Mouse (Mus musculus) splenic B cell, adult 2 months (primary cell): ENCODE measurements around the gene Bcorl1.
A peak's percentile ranks its signal among the peaks of the same experiment; 100 is the strongest.
"Not testable (repeated sequence)": the region's sequence is repeated elsewhere in the genome, so short reads cannot be mapped to it uniquely, and the experiment has no call there.

ENCODE experiments used
- DNase-seq: peaks from one replicate; pipeline ENCODE4 v3.0.0-alpha.2; 2011; ENCODE audit warnings: low read depth, low spot score
- H3K27me3 ChIP-seq: 2 replicates; pipeline ENCODE4 v1.6.1; 2012; ENCODE audit warnings: mild to moderate bottlenecking, low read length, moderate library complexity, mixed read lengths; ENCODE audit not compliant: control insufficient read depth, poor library complexity, insufficient read depth, severe bottlenecking
- H3K36me3 ChIP-seq: 2 replicates; pipeline ENCODE4 v1.6.1; 2012; ENCODE audit warnings: mild to moderate bottlenecking, low read length, moderate library complexity, mixed read lengths; ENCODE audit not compliant: control insufficient read depth, poor library complexity, insufficient read depth, severe bottlenecking

Gene Bcorl1

DNA sequence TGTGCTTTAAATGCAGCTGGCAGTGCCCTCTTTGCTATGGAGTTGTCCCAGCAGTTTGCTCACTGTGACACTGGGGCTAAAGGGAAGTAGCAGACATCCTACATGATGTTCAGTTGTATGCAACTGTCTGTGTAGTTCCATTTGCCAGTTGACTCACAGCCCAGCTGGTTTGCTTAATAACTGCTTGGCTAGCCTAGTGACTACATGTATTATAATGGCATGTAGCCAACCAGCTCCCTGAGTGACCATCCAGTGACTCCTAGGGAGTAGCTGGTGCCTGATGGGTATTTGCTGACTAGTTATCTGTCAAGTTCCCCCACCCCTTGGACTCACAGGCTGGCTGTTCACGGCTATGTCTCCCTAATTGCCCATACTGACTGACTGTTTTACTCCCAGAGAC is 82.5 kb downstream of the Bcorl1 start:
- H3K36me3 ChIP-seq = peaks cover 4% of the 10 kb centered on the region; the same call in 1 of the 2 replicates
- no peak for DNase-seq
- H3K27me3 ChIP-seq = no peaks in the 10 kb centered on the region

DNA sequence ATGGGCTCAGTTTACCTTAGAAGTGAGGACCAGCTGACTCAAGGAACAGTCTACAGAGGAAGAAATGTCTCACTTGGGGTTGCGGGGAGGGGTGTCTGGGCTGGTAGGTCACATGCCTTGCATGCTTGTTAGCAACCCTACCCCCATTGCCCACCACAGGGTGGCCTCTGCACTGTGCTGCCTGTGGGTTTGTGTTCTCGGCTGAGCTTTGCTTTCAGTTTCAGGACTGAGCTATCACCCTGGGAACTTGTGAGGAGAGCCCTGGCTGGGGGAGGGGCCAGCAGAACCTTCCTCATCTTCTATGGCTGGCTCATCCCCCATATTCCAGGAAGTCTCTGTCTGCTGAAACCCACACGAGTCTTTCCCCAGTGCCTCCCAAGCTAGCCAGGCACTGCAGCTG is 83.4 kb downstream of the Bcorl1 start:
- Histone ChIP-seq H3K27me3 (no peaks in the 10 kb centered on the region), H3K36me3 (peaks cover 3% of the 10 kb centered on the region; the same call in 1 of the 2 replicates)
- peak; percentile 77 for DNase-seq

DNA sequence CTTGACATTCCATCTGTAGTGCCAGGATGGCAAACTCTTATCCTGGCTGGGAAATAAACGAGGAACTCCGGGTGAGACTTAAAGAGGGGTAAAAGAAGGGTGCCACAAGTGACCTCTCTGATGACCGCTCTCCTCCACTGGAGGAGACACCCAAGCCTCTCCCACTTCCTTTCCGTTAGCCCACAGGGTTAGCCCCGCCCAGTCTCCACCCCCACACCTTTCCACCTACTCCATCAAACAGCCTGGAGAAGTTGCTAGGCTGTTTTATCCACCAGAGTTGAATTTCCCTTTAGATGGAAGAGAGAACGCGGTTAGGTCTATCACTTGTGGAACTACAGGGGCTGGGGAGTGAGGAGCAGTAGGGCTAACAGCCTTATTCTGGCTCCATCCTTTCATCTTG is 84.1 kb downstream of the Bcorl1 start:
- Histone ChIP-seq H3K27me3 (no peaks in the 10 kb centered on the region), H3K36me3 (peaks cover under 1% of the 10 kb centered on the region; the same call in 1 of the 2 replicates)
- DNase-seq = no peak

DNA sequence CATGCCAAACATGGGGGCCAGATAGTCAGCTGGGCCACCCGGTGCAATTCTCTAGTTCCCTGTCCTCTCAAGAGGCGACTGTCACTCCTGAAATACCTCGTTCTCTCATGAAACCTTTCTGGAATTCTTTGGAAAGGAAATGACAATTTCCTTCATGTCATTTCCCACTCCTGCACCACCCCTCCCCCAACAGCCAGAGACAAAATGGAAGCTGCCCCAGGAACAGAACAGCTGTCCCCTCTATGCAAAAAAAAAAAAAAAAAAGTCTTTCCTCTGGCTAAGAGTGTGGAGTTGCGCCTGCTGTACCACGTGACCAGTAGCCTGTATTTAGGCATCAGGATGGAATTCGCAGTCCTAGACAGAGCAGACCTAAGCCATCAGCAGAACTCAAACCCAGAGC is 87.1 kb downstream of the Bcorl1 start:
- Histone ChIP-seq H3K27me3 (no peaks in the 10 kb centered on the region), H3K36me3 (no peaks in the 10 kb centered on the region)
- no peak for DNase-seq

DNA sequence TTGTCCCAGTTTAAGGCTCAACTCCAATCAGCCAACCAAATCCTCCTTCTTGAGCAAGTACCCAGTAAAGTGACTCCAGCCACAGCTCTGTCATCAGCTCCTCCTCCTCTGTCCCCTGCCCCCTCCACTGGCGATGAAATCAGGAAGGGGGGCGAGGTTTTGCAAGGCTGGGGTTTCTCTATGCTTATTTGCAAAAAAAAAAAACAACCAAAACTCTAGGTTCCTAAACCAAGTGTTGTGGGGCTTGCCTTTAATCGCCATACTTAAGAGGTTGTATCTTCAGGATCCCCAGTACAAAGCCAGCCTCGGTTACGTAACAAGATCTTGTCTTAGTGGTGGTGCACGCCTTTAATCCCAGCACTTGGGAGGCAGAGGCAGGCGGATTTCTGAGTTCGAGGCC is 87.5 kb downstream of the Bcorl1 start:
- H3K36me3 ChIP-seq = no peaks in the 10 kb centered on the region
- DNase-seq = no peak
- no peaks in the 10 kb centered on the region for H3K27me3 ChIP-seq

DNA sequence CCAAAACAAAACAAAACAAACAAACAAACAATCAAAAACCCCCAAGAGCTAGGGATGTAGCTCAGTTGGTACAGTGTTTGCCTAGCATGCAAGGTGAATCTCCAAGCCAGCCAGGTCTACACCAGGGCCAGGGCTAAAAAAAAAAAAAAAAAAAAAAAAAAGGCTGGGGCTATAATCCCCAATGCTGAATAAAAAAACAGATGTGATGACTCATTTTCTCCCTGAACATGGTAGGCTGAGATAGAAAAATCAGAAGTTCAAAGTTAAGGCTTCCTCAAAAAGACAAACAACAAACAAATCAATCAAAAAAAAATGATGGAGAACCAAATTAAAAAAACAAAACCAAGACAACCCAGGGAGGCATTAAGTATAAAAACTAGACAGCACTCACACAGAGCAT is 87.9 kb downstream of the Bcorl1 start:
- DNase-seq = no peak
- no peaks in the 10 kb centered on the region for H3K36me3 ChIP-seq
- H3K27me3 ChIP-seq = no peaks in the 10 kb centered on the region

DNA sequence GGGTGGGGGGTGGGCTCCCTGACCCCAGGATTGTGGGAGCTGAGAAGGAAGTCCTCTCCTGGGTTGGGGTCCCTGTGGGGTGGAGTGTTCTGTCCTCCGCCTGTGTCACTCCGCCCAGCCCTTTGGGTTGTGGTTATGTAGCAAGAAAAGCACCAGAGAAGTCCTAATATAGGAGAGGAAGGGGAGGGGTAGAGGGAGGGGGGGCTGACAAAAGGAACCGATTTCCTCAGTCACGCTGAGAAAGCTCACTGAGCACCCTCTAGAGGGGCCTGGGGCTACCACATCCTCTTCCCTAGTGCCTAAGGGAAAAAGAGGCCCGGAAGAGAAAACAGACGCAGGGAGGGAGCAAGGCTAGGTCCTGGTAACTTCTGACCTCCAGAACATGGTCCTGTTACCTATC is 88.4 kb downstream of the Bcorl1 start:
- peak; percentile 51 for DNase-seq
- Histone ChIP-seq H3K36me3 (no peaks in the 10 kb centered on the region), H3K27me3 (no peaks in the 10 kb centered on the region)

DNA sequence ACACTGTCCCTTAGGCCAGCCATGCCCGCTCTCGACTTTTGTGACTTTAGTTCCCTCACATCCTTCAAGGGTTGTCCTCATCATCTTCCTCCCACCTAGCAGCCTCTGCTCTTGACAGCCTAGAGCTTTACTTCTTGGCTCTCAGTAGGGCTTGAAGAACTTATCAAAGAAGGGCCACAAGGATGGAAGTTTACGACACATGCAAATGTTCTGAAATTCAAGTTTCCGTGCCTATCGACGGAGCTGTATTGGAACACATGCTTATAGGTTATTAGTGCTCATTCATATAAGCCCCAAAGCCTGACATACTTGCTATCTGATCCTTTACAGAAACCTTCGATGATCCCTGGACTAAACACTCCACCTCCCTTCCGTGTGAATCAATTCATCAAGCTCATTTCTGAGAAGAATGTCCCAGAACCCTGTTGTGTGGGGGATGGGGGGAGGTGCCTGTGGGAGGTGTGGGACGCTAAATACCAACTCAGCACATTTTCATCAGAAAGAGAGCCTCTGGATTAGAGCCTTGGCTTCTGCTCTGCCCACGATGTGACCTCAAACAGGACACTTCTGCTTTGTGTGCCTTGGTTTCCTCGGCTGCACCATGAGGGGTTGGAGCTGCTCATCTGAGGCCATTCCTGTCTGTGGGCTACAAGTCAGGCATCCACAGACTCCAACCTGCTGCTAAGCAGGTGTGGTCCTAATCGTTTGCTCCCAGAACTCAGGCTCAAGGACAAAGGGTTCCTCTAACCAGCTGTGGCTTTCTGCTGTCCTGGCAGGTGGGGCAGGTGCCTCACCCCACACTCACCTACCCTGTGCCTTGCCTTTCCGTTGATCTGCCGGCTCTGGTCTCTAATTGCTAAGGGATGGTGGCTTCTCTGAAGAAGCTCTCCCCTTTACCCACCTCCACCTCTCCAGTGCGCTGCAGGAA is 91.7 kb downstream of the Bcorl1 start:
- no peak for DNase-seq
- Histone ChIP-seq H3K36me3 (no peaks in the 10 kb centered on the region), H3K27me3 (no peaks in the 10 kb centered on the region)

DNA sequence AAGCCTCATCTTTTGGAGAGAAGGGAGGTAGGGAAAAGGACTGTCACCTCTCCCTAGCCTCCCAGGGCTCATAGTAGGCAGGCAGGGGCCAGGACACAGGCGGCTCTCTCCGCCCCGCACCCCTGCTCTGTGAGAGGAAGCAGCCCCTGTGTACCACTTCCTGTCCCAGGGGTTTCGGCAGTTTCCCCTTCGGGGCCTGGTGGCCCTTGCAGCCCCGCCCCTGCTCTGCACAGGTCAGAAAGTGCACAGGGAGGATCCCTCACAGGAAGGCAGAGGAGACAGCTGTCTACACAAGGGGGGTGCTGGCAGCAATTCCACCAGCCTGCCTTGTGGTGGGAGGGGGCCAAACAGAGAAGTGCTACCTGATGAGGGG is 92.4 kb downstream of the Bcorl1 start:
- H3K36me3 ChIP-seq = no peaks in the 10 kb centered on the region
- no peaks in the 10 kb centered on the region for H3K27me3 ChIP-seq
- DNase-seq = peak; percentile 85

DNA sequence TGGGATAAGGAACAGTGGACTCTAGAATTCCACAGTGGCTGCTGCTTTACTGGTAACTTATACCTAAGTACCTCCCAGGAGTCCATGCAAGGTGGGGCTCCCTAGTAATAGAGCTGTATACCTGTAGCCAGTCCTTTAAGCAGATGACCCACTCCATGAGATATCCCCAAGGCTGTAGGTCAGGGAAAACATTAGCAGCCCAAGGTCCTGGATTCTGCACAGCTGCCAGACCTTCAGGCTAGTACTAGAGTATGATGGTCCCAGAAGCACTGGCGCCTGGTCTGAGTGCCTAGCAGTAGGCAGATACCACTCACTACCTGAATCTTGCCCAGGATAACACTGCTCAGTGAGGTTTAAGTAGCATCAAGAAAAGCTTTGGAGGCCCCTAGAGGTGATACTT is 93.1 kb downstream of the Bcorl1 start:
- H3K36me3 ChIP-seq = no peaks in the 10 kb centered on the region
- DNase-seq = no peak
- H3K27me3 ChIP-seq = no peaks in the 10 kb centered on the region

DNA sequence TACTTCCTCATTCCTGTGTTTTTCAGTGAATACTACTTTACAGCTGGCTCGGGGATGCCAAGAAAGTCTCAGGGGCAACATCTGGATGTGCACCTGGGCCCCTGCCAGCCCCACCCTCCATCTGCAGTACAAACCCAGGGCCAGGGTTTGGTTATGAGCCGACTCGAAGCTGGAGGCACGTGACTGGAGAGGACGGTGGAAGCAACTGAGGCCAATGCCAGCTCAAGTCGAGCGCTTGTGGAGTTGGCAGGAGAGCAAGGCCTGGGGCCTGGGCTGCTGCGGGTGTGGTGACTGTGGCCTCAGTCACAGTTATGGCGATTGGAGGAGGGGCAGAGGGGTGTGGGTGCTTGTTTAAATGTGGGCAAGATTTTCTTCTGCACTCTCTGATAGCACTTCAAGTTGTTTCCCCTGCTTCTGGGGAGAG is 94.3 kb downstream of the Bcorl1 start:
- Histone ChIP-seq H3K36me3 (no peaks in the 10 kb centered on the region), H3K27me3 (no peaks in the 10 kb centered on the region)
- DNase-seq = no peak

DNA sequence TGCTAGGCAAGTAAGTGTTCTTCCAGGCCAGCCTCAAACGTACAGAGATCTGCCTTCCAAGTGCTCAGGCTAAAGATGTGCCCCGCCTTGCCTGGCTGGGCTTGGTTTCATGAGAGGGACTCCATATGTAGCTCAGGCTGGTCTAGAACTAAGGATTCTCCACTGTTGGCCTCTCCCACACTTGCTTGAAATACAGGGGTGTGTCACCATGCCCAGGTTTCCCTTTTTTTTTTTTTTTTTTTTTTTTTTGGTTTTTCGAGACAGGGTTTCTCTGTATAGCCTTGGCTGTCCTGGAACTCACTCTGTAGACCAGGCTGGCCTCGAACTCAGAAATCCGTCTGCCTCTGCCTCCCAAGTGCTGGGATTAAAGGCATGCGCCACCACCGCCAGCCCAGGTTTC is 94.9 kb downstream of the Bcorl1 start:
- not testable (repeated sequence) for H3K36me3 ChIP-seq, H3K27me3 ChIP-seq, DNase-seq

DNA sequence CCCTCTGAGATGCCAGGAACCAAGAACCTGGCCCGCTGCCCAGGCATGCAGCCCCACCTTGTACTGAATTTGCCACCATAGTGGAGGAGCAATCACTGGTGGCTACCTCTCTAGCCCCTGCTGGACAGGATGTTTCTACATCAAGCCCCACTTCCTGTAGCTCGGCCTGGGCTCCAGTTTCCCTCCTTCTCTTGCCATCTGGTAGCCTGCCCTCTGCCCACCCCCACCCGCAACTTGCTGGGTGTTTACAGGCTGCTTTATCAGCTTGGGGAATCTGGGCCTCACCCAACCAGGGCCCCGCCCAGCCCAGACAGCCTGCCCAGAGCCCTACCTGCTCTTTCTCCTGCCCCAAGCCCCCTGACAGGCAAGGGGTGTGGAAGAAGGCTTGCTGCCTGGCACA is 97.9 kb downstream of the Bcorl1 start:
- H3K27me3 ChIP-seq = no peaks in the 10 kb centered on the region
- H3K36me3 ChIP-seq = no peaks in the 10 kb centered on the region
- no peak for DNase-seq

DNA sequence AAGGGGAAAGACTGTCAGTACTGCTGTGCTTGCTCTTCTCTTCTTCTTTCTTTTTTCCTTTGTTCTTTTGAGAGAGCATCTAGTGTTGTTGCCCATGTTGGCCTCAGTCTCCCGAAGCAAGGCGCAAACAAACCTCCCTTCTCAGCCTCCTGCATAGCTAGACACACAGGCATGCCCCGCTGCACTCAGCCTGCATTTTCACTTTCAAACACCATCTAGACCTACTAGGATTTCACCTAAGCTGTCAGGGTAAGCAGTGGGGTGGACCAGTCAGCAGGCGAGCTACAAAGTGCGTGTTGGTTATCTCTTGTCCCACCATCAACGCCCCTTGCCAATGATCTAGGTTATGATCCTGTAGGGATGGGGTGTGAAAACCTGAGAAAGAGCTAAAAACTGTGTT is 100.4 kb downstream of the Bcorl1 start:
- no peaks in the 10 kb centered on the region for H3K36me3 ChIP-seq
- no peak for DNase-seq
- H3K27me3 ChIP-seq = no peaks in the 10 kb centered on the region

DNA sequence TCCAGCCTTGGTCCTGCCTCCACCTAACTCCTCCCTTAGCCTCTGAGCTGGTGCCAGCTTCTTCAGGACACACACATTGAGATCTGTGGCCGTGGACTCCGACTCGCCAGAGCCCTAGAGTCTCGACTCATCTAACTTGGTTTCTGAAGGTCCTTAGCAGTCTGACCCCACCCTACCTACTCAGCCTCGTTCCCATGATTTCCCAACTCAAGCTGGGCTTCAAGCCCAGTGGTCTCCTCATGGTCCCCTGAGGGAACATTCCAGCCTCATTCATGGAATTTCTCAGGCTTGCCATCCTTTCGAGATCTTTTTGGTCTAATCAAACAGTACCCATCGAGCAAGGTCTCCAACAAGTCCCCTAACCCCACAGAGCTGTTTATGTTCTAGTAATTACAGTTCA is 100.8 kb downstream of the Bcorl1 start:
- H3K27me3 ChIP-seq = no peaks in the 10 kb centered on the region
- no peak for DNase-seq
- no peaks in the 10 kb centered on the region for H3K36me3 ChIP-seq

DNA sequence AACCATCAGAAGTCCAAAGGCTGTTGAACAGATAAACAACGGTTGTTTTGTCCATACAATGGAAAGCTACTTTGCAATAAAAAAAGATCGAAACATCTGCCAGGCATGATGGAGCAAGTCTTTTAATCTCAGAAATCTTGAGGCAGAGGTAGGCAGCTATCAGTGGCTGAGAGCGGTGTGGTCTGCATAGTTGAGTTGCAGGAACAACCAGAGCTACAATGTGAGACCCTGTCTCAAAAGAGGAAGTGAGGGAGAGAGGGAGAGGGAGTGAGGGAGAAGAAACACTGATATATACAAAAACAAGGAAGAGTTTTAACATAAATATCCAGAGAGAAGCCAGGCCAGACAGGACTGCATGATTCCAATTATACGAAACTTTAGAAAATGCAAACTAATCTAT is 103.5 kb downstream of the Bcorl1 start:
- no peak for DNase-seq
- no peaks in the 10 kb centered on the region for H3K36me3 ChIP-seq
- H3K27me3 ChIP-seq = no peaks in the 10 kb centered on the region
